ENCODE assay signal across 8 mouse cellular contexts in the genomic region with DNA sequence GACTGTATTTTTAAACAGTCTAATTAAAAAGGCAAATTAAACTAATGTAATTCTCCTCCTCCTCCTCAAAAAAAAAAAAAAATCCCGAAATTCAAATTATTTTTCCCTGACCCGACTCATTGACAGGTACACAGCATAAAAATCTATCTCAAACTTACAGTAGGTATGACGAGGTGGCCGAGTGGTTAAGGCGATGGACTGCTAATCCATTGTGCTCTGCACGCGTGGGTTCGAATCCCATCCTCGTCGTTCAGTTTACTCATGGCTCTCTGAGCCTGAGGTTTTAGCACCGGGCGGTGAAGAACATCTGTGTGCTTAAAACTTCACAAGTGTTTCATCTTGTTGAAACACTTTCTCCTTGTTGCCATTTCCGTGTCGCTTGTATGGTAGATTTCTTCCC. TPM values are rescaled to one million over a fixed set of nuclear protein-coding genes. Genes with fewer than 3 reads are reported as not detected.
DNase-seq lines count a peak whose midpoint lies in the region; ATAC-seq and TF ChIP-seq lines count a peak whose summit lies in the region.

No protein-coding gene starts in this region.

- H3K27me3 ChIP-seq in embryonic facial prominence, embryonic 12.5 days = no peaks in the 10 kb centered on the region
- H3K27me3 ChIP-seq in heart, embryonic 15.5 days = no peaks in the 10 kb centered on the region
- H3K27me3 ChIP-seq in kidney, postnatal 0 days (ENCODE audit: insufficient read depth, low read length) = no peaks in the 10 kb centered on the region
- no peaks in the 10 kb centered on the region for H3K27me3 ChIP-seq in liver, embryonic 12.5 days (replicated peaks)

- H3K4me1 ChIP-seq in embryonic facial prominence, embryonic 12.5 days = no peaks in the 10 kb centered on the region
- H3K4me1 ChIP-seq in heart, embryonic 15.5 days (replicated peaks) = peaks cover 8% of the 10 kb centered on the region
- H3K4me1 ChIP-seq in kidney, postnatal 0 days (replicated peaks; ENCODE audit: insufficient read depth, low read length) = no peaks in the 10 kb centered on the region
- peaks cover 59% of the 10 kb centered on the region for H3K4me1 ChIP-seq in liver, embryonic 12.5 days

- no peaks in the 10 kb centered on the region for H3K36me3 ChIP-seq in embryonic facial prominence, embryonic 12.5 days
- H3K36me3 ChIP-seq in heart, embryonic 15.5 days = no peaks in the 10 kb centered on the region
- H3K36me3 ChIP-seq in kidney, postnatal 0 days (ENCODE audit: insufficient read depth, low read length) = no peaks in the 10 kb centered on the region
- H3K36me3 ChIP-seq in liver, embryonic 12.5 days = no peaks in the 10 kb centered on the region

- ATAC-seq in embryonic facial prominence, embryonic 12.5 days (ENCODE audit: insufficient number of reproducible peaks, insufficient read depth, low FRiP score, low TSS enrichment) = no peak
- ATAC-seq in heart, embryonic 15.5 days (replicated peaks; ENCODE audit: insufficient number of reproducible peaks, insufficient read depth, low FRiP score, low read depth) = no peak
- ATAC-seq in kidney, postnatal 0 days (replicated peaks; ENCODE audit: low FRiP score, low read depth) = no peak
- ATAC-seq in liver, embryonic 12.5 days = peak; percentile 57

- H3K9me3 ChIP-seq in embryonic facial prominence, embryonic 12.5 days = no peaks in the 10 kb centered on the region
- H3K9me3 ChIP-seq in heart, embryonic 15.5 days (replicated peaks) = no peaks in the 10 kb centered on the region
- H3K9me3 ChIP-seq in kidney, postnatal 0 days (replicated peaks; ENCODE audit: low read length) = no peaks in the 10 kb centered on the region
- H3K9me3 ChIP-seq in liver, embryonic 12.5 days (replicated peaks) = no peaks in the 10 kb centered on the region

- H3K4me3 ChIP-seq in embryonic facial prominence, embryonic 12.5 days = 0 out of 2 replicates have a peak overlapping the region, but pooled peaks have one; percentile 5
- no peak overlapping the region for H3K4me3 ChIP-seq in heart, embryonic 15.5 days
- no peak overlapping the region for H3K4me3 ChIP-seq in kidney, postnatal 0 days (replicated peaks; ENCODE audit: low read depth, low read length)
- H3K4me3 ChIP-seq in liver, embryonic 12.5 days = peak overlapping the region; percentile 38

- H3K27ac ChIP-seq in embryonic facial prominence, embryonic 12.5 days = no peak overlapping the region
- H3K27ac ChIP-seq in heart, embryonic 15.5 days = no peak overlapping the region
- H3K27ac ChIP-seq in kidney, postnatal 0 days = no peak overlapping the region
- 0 out of 2 replicates have a peak overlapping the region, but pooled peaks have one; percentile 8 for H3K27ac ChIP-seq in liver, embryonic 12.5 days

- WGBS in embryonic facial prominence, embryonic 12.5 days = 1% methylated on average over 14 of the region's 14 CpGs
- WGBS in heart, embryonic 15.5 days = 2% methylated on average over 14 of the region's 14 CpGs
- WGBS in kidney, postnatal 0 days = 2% methylated on average over 14 of the region's 14 CpGs
- WGBS in liver, embryonic 12.5 days (ENCODE audit: insufficient replicate concordance) = 1% methylated on average over 14 of the region's 14 CpGs

- H3K4me2 ChIP-seq in embryonic facial prominence, embryonic 12.5 days (replicated peaks) = peak overlapping the region; percentile 15; the same call in 1 of the 2 replicates
- H3K4me2 ChIP-seq in heart, embryonic 15.5 days = peak overlapping the region; percentile 40
- peak overlapping the region; percentile 21 for H3K4me2 ChIP-seq in kidney, postnatal 0 days (ENCODE audit: low read length)
- H3K4me2 ChIP-seq in liver, embryonic 12.5 days = peak overlapping the region; percentile 93

- H3K9ac ChIP-seq in embryonic facial prominence, embryonic 12.5 days = no peak overlapping the region
- 0 out of 2 replicates have a peak overlapping the region, but pooled peaks have one; percentile 17 for H3K9ac ChIP-seq in heart, embryonic 15.5 days
- H3K9ac ChIP-seq in kidney, postnatal 0 days (ENCODE audit: low read depth, low read length) = no peak overlapping the region
- H3K9ac ChIP-seq in liver, embryonic 12.5 days = no peak overlapping the region

- no peak for TF ChIP-seq CTCF in kidney, postnatal 0 days (IDR thresholded peaks at IDR 0.05; ENCODE audit: low read depth)

- peak; percentile 68 for DNase-seq in 3134 (ENCODE audit: extremely low read depth, insufficient read length, low spot score)
- DNase-seq in ZHBTc4 (ENCODE audit: low read depth, low spot score) = peak; percentile 91
- DNase-seq in kidney, postnatal 0 days (ENCODE audit: low spot score) = peak; percentile 74
- DNase-seq in neural tube, embryonic 10.5 days (ENCODE audit: extremely low spot score, low spot score) = peak; percentile 72
- DNase-seq in thymus, postnatal 0 days (ENCODE audit: low spot score) = peak; percentile 92

RNA-seq across cellular contexts. Expression of gene Hist1h4h, which starts 9.1 kb away (rescaled TPM):
- polyA plus RNA-seq in embryonic facial prominence, embryonic 12.5 days (2016; fragmentation: Nextera tagmentation; extraction: Ambion mirVana) = 6.2 and 6.8 TPM in 2 replicates
- polyA plus RNA-seq in heart, embryonic 15.5 days (2015; fragmentation: Nextera tagmentation; extraction: Ambion mirVana) = 5.4 and 5.7 TPM in 2 replicates
- polyA plus RNA-seq in kidney, postnatal 0 days (2015; fragmentation: Nextera tagmentation; extraction: Ambion mirVana) = 7.6 and 8.3 TPM in 2 replicates
- polyA plus RNA-seq in liver, embryonic 12.5 days (2016; fragmentation: Nextera tagmentation; extraction: Ambion mirVana) = 4.4 and 4.7 TPM in 2 replicates
- polyA plus RNA-seq in thymus, postnatal 0 days (2015; fragmentation: Nextera tagmentation; extraction: Ambion mirVana) = 24.2 and 31.5 TPM in 2 replicates

RNA-seq across cellular contexts. Expression of gene Hist1h2af, which starts 12.0 kb away (rescaled TPM):
- polyA plus RNA-seq in embryonic facial prominence, embryonic 12.5 days (2016; fragmentation: Nextera tagmentation; extraction: Ambion mirVana) = 10.7 and 15.5 TPM in 2 replicates
- 2.2 and 2.6 TPM in 2 replicates for polyA plus RNA-seq in heart, embryonic 15.5 days (2015; fragmentation: Nextera tagmentation; extraction: Ambion mirVana)
- polyA plus RNA-seq in kidney, postnatal 0 days (2015; fragmentation: Nextera tagmentation; extraction: Ambion mirVana) = 3.3 and 4.9 TPM in 2 replicates
- 7.8 and 13.9 TPM in 2 replicates for polyA plus RNA-seq in liver, embryonic 12.5 days (2016; fragmentation: Nextera tagmentation; extraction: Ambion mirVana)
- 32.3 and 49.5 TPM in 2 replicates for polyA plus RNA-seq in thymus, postnatal 0 days (2015; fragmentation: Nextera tagmentation; extraction: Ambion mirVana)

RNA-seq across cellular contexts. Expression of gene Hist1h3g, which starts 13.5 kb away (rescaled TPM):
- polyA plus RNA-seq in embryonic facial prominence, embryonic 12.5 days (2016; fragmentation: Nextera tagmentation; extraction: Ambion mirVana) = 7.8 and 11.8 TPM in 2 replicates
- polyA plus RNA-seq in heart, embryonic 15.5 days (2015; fragmentation: Nextera tagmentation; extraction: Ambion mirVana) = 1.6 and 3.1 TPM in 2 replicates
- 3.9 and 4.0 TPM in 2 replicates for polyA plus RNA-seq in kidney, postnatal 0 days (2015; fragmentation: Nextera tagmentation; extraction: Ambion mirVana)
- 12.9 and 16.3 TPM in 2 replicates for polyA plus RNA-seq in liver, embryonic 12.5 days (2016; fragmentation: Nextera tagmentation; extraction: Ambion mirVana)
- 27.6 and 43.7 TPM in 2 replicates for polyA plus RNA-seq in thymus, postnatal 0 days (2015; fragmentation: Nextera tagmentation; extraction: Ambion mirVana)

RNA-seq across cellular contexts. Expression of gene Hist1h2bh, which starts 21.5 kb away (rescaled TPM):
- 1.3 and 1.5 TPM in 2 replicates for polyA plus RNA-seq in embryonic facial prominence, embryonic 12.5 days (2016; fragmentation: Nextera tagmentation; extraction: Ambion mirVana)
- 0.61 and 0.74 TPM in 2 replicates for polyA plus RNA-seq in heart, embryonic 15.5 days (2015; fragmentation: Nextera tagmentation; extraction: Ambion mirVana)
- 0.37 and 0.43 TPM in 2 replicates for polyA plus RNA-seq in kidney, postnatal 0 days (2015; fragmentation: Nextera tagmentation; extraction: Ambion mirVana)
- polyA plus RNA-seq in liver, embryonic 12.5 days (2016; fragmentation: Nextera tagmentation; extraction: Ambion mirVana) = 1.4 and 1.5 TPM in 2 replicates
- 1.6 and 1.9 TPM in 2 replicates for polyA plus RNA-seq in thymus, postnatal 0 days (2015; fragmentation: Nextera tagmentation; extraction: Ambion mirVana)

RNA-seq across cellular contexts. Expression of gene Hist1h3f, which starts 22.1 kb away (rescaled TPM):
- polyA plus RNA-seq in embryonic facial prominence, embryonic 12.5 days (2016; fragmentation: Nextera tagmentation; extraction: Ambion mirVana) = 1.3 and 2.3 TPM in 2 replicates
- 0.16 and 0.25 TPM in 2 replicates for polyA plus RNA-seq in heart, embryonic 15.5 days (2015; fragmentation: Nextera tagmentation; extraction: Ambion mirVana)
- 0.71 and 0.83 TPM in 2 replicates for polyA plus RNA-seq in kidney, postnatal 0 days (2015; fragmentation: Nextera tagmentation; extraction: Ambion mirVana)
- polyA plus RNA-seq in liver, embryonic 12.5 days (2016; fragmentation: Nextera tagmentation; extraction: Ambion mirVana) = 1.3 and 1.6 TPM in 2 replicates
- 4.8 and 9.0 TPM in 2 replicates for polyA plus RNA-seq in thymus, postnatal 0 days (2015; fragmentation: Nextera tagmentation; extraction: Ambion mirVana)

Comparison
In these comparisons a context has a peak if more than half of its experiments do, and no peak if none do; other contexts are left out.
1. H3K4me2 ChIP-seq: peak in every context shown above with its lines; median percentile 93 in liver, embryonic 12.5 days; 40 in heart, embryonic 15.5 days; 21 in kidney, postnatal 0 days; 15 in embryonic facial prominence, embryonic 12.5 days.
2. H3K4me3 ChIP-seq: peak in embryonic facial prominence, embryonic 12.5 days (single experiment) and liver, embryonic 12.5 days (single experiment); none in heart, embryonic 15.5 days (single experiment) and kidney, postnatal 0 days (single experiment).
3. Peak in every context shown above with its lines, with median percentiles within 50 percentile points of each other: DNase-seq.